Mouse (Mus musculus): Measurements from ENCODE around the gene Aatk. TPM values are rescaled to one million over a fixed set of nuclear protein-coding genes. Genes with fewer than 3 reads are reported as not detected.

Gene Aatk
- polyA plus RNA-seq, 1 experiment from 2014 or later = 5.9 TPM

- H3K4me3 ChIP-seq = no peak overlapping the region
- H3K4me1 ChIP-seq = no peaks in the 10 kb centered on the region
- H3K27ac ChIP-seq = no peak overlapping the region
- H3K4me2 ChIP-seq (replicated peaks) = no peak overlapping the region
- no peaks in the 10 kb centered on the region for H3K9me3 ChIP-seq
- H3K36me3 ChIP-seq = no peaks in the 10 kb centered on the region
- ATAC-seq (ENCODE audit: insufficient number of reproducible peaks, insufficient read depth, low FRiP score, low TSS enrichment) = no peak
- 65% methylated on average over 3 of the region's 3 CpGs for WGBS
- no peak overlapping the region for H3K9ac ChIP-seq
- H3K27me3 ChIP-seq = no peaks in the 10 kb centered on the region
Observed at GRCm38 (mm10) chr11:119961511-119961910, 85.5 kb downstream of the Aatk start.

GRCm38 (mm10) chr11:119960671-119961070 lies 86.3 kb downstream of the Aatk start:
- Histone ChIP-seq H3K27ac (no peak overlapping the region), H3K9ac (no peak overlapping the region), H3K4me1 (no peaks in the 10 kb centered on the region), H3K36me3 (no peaks in the 10 kb centered on the region), H3K4me3 (no peak overlapping the region), H3K9me3 (no peaks in the 10 kb centered on the region), H3K4me2 (replicated peaks) (no peak overlapping the region), H3K27me3 (no peaks in the 10 kb centered on the region)
- WGBS = 88% methylated on average over 6 of the region's 6 CpGs
- no peak for ATAC-seq (ENCODE audit: insufficient number of reproducible peaks, insufficient read depth, low FRiP score, low TSS enrichment)

GRCm38 (mm10) chr11:119959714-119960113 lies 87.3 kb downstream of the Aatk start:
- H3K27ac ChIP-seq = no peak overlapping the region
- WGBS = 80% methylated on average over 4 of the region's 4 CpGs

GRCm38 (mm10) chr11:119958856-119959255 lies 88.1 kb downstream of the Aatk start:
- H3K9ac ChIP-seq = no peak overlapping the region
- H3K27me3 ChIP-seq = no peaks in the 10 kb centered on the region
- ATAC-seq (ENCODE audit: insufficient number of reproducible peaks, insufficient read depth, low FRiP score, low TSS enrichment) = no peak
- no peaks in the 10 kb centered on the region for H3K9me3 ChIP-seq
- WGBS = 91% methylated on average over 7 of the region's 7 CpGs
- no peaks in the 10 kb centered on the region for H3K36me3 ChIP-seq
- H3K27ac ChIP-seq = no peak overlapping the region
- no peak overlapping the region for H3K4me3 ChIP-seq
- H3K4me1 ChIP-seq = peaks cover 7% of the 10 kb centered on the region; the same call in 1 of the 2 replicates
- no peak overlapping the region for H3K4me2 ChIP-seq (replicated peaks)

More at GRCm38 (mm10) chr11:119959714-119960113, 87.3 kb downstream of the Aatk start:
- ATAC-seq (ENCODE audit: insufficient number of reproducible peaks, insufficient read depth, low FRiP score, low TSS enrichment) = no peak
- no peaks in the 10 kb centered on the region for H3K36me3 ChIP-seq
- no peaks in the 10 kb centered on the region for H3K9me3 ChIP-seq
- peaks cover 4% of the 10 kb centered on the region; the same call in 1 of the 2 replicates for H3K4me1 ChIP-seq
- no peak overlapping the region for H3K4me2 ChIP-seq (replicated peaks)
- no peak overlapping the region for H3K4me3 ChIP-seq
- H3K27me3 ChIP-seq = no peaks in the 10 kb centered on the region
- H3K9ac ChIP-seq = no peak overlapping the region

MicroRNAs encoded within 50 kb of the gene (microRNA counts, 519-probe panel; counts per million panel counts)
- microRNA mmu-miR-338-3p (460 counts per million, percentile 65 among the panel's probes with 10 or more counts), microRNA mmu-miR-338-5p (460 counts per million, percentile 65 among the panel's probes with 10 or more counts)

Small RNA genes within 50 kb of the gene (microRNA-seq; reads per million reads assigned to microRNA genes)
- not detected for gene Gm25948
- gene Mir3065 = not detected
- gene Mir338 = not detected

Other genes with a start within 250 kb of the Aatk start
- 109 and 110 TPM in 2 replicates for gene Chmp6, start 133.7 kb downstream of the Aatk start, polyA plus RNA-seq (2016; fragmentation: Nextera tagmentation; extraction: Ambion mirVana)
- gene Baiap2, start 104.4 kb downstream of the Aatk start, polyA plus RNA-seq (2016; fragmentation: Nextera tagmentation; extraction: Ambion mirVana) = 14.2 and 15.3 TPM in 2 replicates
- 43.3 and 43.9 TPM in 2 replicates for gene Cep131, start 39.7 kb upstream of the Aatk start, polyA plus RNA-seq (2016; fragmentation: Nextera tagmentation; extraction: Ambion mirVana)
- gene Tepsin, start 51.6 kb upstream of the Aatk start, polyA plus RNA-seq (2016; fragmentation: Nextera tagmentation; extraction: Ambion mirVana) = 18.5 and 19.2 TPM in 2 replicates
- 67.4 and 73.6 TPM in 2 replicates for gene Ndufaf8, start 51.8 kb upstream of the Aatk start, polyA plus RNA-seq (2016; fragmentation: Nextera tagmentation; extraction: Ambion mirVana)
- gene Slc38a10, start 104.2 kb upstream of the Aatk start, polyA plus RNA-seq (2016; fragmentation: Nextera tagmentation; extraction: Ambion mirVana) = 95.0 and 99.5 TPM in 2 replicates
- 16.8 and 18.8 TPM in 2 replicates for gene Bahcc1, start 185.8 kb upstream of the Aatk start, polyA plus RNA-seq (2016; fragmentation: Nextera tagmentation; extraction: Ambion mirVana)

All from embryonic facial prominence, embryonic 12.5 days (tissue).